Mouse (Mus musculus): ENCODE measurements at regions not wholly inside any gene's neighbourhood (a gene's known extent, or its start where the extent isn't known, plus 50 kb on each side); places are given as distances from the start of the nearest gene placed in this dataset.
A peak's percentile ranks its signal among the peaks of the same experiment; 100 is the strongest.

DNA sequence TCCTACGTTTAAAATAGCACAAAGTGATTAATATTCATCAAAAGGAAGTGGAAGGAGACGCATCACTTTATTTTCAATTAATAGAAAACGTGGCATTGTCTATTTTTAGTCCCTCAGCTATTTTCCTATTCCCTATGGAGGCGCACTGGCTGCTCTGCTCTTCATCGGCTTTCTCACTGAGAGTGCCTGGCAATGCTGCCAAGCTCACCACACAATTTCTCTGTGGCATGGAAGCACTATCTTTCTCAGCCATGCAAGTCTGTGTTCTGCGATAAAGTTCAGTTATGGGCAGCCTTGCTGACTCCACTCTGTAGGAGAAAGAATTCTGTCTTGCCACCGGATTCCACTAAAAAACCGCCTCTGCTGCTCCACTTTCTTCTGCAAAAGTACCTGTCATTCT is 67.1 kb upstream of the Mgat4c start:
- Histone ChIP-seq H3K9me3 (replicated peaks) (no peaks in the 10 kb centered on the region), H3K36me3 (replicated peaks) (no peaks in the 10 kb centered on the region), H3K4me2 (no peak overlapping the region), H3K4me1 (replicated peaks) (no peaks in the 10 kb centered on the region), H3K9ac (no peak overlapping the region), H3K27ac (replicated peaks) (no peak overlapping the region), H3K27me3 (no peaks in the 10 kb centered on the region), H3K4me3 (replicated peaks) (no peak overlapping the region)
- WGBS (ENCODE audit: insufficient replicate concordance), result 55% methylated on average over 8 of the region's 8 CpGs
- 0 out of 2 replicates have a peak, but pooled peaks have one; percentile 25 for ATAC-seq (ENCODE audit: insufficient read depth)

All from liver, embryonic 15.5 days (tissue).